Mouse (Mus musculus) embryonic fibroblast, embryonic 13.5 days (primary cell): ENCODE data around the gene Aloxe3.

Experiments
- CTCF ChIP-seq: IDR thresholded peaks from 2 replicates; pipeline ENCODE4 v1.5.1; 2011; ENCODE audit warnings: mild to moderate bottlenecking, control low read depth, low read length, moderate library complexity, borderline replicate concordance; ENCODE audit not compliant: insufficient read depth
- POLR2A ChIP-seq: IDR thresholded peaks from 2 replicates; pipeline ENCODE4 v1.6.1; 2011; ENCODE audit warnings: low read depth, mild to moderate bottlenecking, control low read depth, low read length, moderate library complexity

- TF ChIP-seq POLR2A (no peak), CTCF (no peak)
Measured at GRCm38 (mm10) chr11:69151004-69151403, 25.3 kb downstream of the Aloxe3 start.
